Mouse (Mus musculus): ENCODE measurements around the gene Ly86.

Ly86 gene

DNA sequence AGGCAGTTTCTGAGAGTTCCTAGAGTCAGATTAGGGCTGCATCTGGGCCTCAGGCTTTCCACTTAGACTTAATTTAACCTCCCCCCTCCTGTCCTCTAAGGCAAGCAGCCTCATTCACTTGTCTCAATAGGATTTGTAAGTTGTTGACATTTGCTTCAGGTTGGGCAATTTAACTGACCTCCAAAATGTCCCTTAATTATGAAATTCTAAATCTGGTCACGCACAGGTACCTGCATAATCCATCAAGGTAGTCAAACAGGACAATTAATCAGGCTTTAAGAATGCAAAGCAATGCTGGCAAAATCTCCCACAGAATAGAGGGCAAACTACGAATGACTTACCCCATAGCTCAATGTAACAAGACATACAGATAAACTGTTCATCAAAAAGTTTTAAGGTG lies 8.0 kb downstream of the Ly86 start:
- no peak for DNase-seq (ENCODE audit: low read depth, low spot score)

DNA sequence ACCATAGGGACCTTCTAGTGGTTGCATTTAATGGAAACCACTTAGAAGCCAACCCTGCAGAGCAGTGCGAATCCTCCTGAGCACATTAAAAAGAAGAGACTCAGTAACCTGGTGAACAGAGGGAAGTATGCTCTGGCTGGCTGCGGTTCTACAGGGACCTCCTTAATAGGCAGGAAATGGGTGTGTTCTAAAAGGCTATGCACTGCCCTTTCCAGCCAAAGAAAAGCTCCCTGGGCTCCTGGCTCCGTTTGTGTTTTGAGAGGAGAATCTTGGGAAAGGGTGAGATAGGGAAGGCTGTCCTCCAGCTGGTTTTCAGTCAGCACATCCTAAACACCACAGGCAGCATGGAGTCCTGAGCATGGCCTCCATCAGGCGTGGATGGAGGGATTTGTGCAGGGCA lies 8.9 kb downstream of the Ly86 start:
- DNase-seq (ENCODE audit: low read depth, low spot score), result no peak

GRCm38 (mm10) chr13:37354432-37354831 lies 9.4 kb downstream of the Ly86 start:
- no peak for DNase-seq (ENCODE audit: low read depth, low spot score)

DNA sequence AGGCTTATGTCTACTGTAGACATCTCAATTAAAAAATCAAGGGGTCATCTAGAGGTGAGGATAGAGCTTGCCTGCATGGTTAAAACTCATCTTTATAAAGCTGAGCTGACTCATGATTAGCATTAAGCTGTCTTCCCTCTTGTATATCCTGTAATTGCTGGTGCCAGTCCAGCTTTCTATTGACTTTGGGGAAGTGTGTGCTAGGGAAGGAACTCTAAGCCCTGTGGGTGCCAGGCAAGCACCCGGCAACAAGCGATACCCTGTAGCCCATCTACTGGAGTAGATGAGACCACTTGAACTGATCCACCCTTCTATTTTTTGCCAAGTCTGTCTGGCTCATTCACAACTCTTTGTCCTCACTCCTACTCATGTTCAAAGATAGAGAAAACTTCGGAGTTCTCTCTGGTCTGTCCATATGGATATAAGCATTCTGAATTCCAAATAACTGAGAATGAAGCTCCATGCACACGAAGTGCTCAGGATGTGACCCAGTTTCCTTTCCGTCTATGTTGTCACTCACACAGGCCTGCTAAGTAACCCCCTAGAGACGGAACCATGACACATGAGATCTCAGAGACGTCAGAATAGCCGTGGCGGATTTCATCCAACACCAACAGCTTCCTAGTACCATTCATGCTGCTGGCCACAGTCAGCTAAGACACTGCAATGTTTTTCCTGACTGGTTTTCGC lies 10.8 kb downstream of the Ly86 start:
- DNase-seq (ENCODE audit: low read depth, low spot score), result no peak

GRCm38 (mm10) chr13:37356549-37356948 lies 11.5 kb downstream of the Ly86 start:
- DNase-seq (ENCODE audit: low read depth, low spot score), result no peak

GRCm38 (mm10) chr13:37358112-37358511 lies 13.1 kb downstream of the Ly86 start:
- no peak for DNase-seq (ENCODE audit: low read depth, low spot score)

DNA sequence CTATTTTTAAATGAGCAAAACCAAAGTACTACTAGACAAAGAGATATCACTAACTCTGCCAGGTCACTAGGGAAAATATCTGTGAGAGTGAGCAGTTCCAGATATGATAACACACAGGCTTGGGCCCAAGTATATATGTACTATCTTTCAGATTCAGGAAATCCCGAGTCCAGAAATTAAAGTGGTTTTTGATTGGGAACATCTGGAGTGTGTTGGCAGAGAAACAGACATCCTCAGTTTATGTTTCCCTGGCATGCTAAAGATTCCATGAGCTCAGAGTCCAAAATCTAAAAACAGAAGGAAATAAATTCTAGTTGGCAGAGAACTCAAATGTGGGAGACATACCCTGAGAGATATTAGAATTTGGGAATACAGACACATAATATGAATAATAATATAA lies 16.2 kb downstream of the Ly86 start:
- no peak for DNase-seq (ENCODE audit: low read depth, low spot score)

DNA sequence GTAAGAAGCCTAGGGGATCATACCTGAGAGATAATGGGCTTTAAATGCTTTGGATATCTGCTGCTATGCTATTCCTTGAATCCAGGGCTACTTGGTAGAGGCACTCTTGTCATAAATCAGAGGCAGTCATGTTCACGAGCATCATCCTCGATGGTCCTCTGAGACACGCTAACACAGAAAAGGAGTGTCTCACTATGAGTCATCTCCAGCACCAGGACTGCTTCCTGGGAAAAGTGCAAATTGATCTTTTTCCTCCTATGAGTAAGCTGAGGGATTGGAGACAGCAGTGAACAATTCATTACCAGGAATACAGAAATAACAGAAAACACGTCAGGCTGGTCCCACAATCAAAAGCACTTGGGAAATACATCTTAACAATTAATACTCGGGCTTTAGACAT lies 19.3 kb downstream of the Ly86 start:
- DNase-seq (ENCODE audit: low read depth, low spot score), result no peak

DNA sequence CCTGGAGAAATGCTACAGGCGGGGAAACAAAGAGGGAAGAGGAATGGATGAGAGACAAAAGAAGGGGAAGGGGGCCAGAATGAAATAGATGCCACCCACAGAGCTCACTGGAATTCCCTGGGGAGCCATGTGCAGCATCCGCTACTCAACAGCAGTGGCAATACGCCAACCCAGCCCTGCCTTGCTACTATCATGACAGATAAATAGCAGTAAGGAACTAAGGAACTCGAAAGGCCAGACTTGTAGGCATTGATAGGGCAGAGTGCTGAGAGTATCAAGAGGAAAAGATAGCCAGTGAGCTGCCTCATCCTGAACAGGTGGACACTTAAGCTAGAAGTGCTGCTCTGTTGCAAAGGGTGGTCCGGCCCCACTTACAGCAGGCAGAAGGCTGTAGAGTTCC lies 31.4 kb downstream of the Ly86 start:
- no peak for DNase-seq (ENCODE audit: low read depth, low spot score)

- peak; percentile 64 for DNase-seq (ENCODE audit: low read depth, low spot score)
These were observed 43.5 kb downstream of the Ly86 start for GRCm38 (mm10) chr13:37388222-37389202.

- DNase-seq (ENCODE audit: low read depth, low spot score), result no peak
These were observed 44.3 kb downstream of the Ly86 start for GRCm38 (mm10) chr13:37389296-37389695.

DNA sequence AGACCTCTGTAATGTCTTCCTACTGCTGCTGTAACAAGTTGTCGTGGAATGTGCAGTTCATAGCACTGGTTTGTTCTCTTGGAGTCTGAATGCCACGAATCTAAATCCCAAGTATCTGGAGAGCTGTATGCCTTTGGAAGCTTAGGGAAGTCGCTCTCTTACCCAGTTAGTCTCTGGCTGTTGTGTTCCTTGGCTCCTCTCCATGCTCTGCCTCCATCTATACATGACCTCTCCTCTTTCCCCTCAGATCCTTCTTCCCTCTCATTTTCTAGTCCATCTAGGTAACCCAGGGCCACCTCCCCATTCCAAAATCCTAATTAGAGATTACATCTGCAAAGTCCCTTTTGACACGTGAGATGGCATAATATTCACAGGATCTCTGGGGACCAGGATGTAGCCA lies 53.8 kb downstream of the Ly86 start:
- no peak for DNase-seq (ENCODE audit: low read depth, low spot score)

- no peak for DNase-seq (ENCODE audit: low read depth, low spot score)
These were observed 54.3 kb downstream of the Ly86 start for GRCm38 (mm10) chr13:37399340-37399739.

DNA sequence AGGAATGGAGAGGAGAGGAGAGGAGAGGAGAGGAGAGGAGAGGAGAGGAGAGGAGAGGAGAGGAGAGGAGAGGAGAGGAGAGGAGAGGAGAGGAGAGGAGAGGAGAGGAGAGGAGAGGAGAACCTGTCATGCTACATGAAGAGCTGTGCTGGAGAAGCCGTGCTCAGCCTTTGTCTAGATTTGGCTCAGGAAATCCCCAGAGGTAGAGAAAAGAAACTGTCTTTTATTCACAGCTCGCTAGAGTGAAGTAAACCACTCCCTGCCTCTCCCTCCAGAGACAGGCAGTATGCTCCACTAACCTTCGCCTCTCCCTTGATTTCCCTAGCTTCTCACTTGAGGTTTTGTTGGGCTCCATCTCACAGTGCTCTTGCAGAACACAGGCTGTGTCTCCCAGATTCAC lies 57.4 kb downstream of the Ly86 start:
- no peak for DNase-seq (ENCODE audit: low read depth, low spot score)

- no peak for DNase-seq (ENCODE audit: low read depth, low spot score)
These were observed 58.7 kb downstream of the Ly86 start for GRCm38 (mm10) chr13:37403708-37404107.

- DNase-seq (ENCODE audit: low read depth, low spot score), result no peak
These were observed 70.7 kb downstream of the Ly86 start for GRCm38 (mm10) chr13:37415696-37416095.

DNA sequence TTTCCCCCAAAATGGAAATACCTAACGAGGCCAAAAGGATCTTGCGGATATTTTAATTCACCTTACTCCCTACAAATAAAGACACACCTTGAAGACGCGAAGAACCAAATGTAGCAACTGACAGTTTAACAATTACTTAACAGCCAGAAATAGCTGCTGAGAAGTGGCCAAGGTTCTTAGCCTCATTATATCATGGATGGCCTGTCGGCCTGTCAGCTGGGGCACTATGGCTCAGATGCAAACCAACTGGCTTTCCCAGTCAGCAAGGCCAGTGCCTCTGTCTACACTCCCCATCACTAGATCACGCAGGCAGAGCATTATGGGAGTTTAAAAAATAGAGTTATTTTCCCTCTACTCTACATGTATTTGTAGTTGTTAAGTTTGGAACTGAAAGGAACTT lies 78.4 kb downstream of the Ly86 start:
- DNase-seq (ENCODE audit: low read depth, low spot score), result no peak

DNA sequence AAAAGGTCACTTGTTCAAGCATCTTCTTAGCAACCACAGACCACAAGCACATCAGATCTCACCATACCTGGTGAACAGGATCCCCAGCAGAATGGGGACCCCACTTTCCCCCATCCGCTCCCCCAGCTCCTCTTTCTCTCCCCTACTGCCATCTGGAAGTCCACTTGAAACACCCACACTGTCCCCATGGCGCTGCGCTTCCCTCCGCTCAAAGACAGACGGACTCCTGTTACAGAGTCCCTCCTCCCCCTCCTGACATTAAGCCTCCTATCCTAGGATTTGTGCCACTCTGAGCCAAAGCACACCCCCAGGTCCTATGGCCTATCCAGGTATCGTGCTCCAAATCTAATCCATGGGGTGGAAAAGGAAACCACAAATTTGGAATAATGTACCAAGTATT lies 79.9 kb downstream of the Ly86 start:
- DNase-seq (ENCODE audit: low read depth, low spot score), result no peak

GRCm38 (mm10) chr13:37425406-37425805 lies 80.4 kb downstream of the Ly86 start:
- DNase-seq (ENCODE audit: low read depth, low spot score), result no peak

GRCm38 (mm10) chr13:37426578-37427336 lies 81.7 kb downstream of the Ly86 start:
- no peak for DNase-seq (ENCODE audit: low read depth, low spot score)

- no peak for DNase-seq (ENCODE audit: low read depth, low spot score)
These were observed 83.5 kb downstream of the Ly86 start for GRCm38 (mm10) chr13:37428496-37428895.

GRCm38 (mm10) chr13:37429661-37430271 lies 84.8 kb downstream of the Ly86 start:
- no peak for DNase-seq (ENCODE audit: low read depth, low spot score)

All from brain, embryonic 18.5 days (tissue).